Mouse (Mus musculus): Measurements from ENCODE around the gene Derl2.

Derl2 gene

DNA sequence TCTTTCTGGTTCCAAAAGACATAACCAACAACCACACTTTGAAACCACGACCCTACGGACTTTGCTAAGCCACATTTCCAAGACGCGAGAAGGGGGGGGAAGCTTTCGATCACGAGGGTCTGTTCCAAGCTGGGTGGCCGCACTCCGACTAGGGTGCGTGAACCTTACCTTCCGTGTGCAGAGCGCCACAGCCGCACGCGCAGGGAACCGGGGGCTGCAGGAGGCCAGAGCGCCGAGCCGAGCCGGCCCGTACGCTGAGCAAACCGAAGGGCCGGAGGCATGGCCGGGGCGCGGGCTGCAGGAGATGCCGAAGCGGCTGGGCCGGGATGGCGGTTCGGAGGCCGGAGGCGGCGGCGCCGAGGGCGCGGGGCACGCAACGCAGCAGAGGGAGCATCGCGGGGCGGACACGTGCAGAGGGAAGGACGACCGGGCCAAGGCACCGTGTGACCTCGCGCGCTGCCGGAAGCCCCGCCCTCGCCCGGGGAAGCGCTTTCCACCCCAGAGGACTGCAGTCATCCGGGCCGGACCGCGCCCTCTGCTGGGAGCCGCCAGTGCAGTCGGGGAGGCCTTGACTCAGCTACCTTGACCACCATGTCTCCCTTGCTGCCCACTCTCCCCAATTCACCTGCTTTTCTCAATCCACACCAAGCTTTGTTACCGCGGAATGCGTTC lies 36.9 kb downstream of the Derl2 start, which contains the start of gene C1qbp:
TSS of gene C1qbp (minus strand) at position 470 of the 672 bp plus-strand sequence.
- peak; percentile 93 for DNase-seq (ENCODE audit: extremely low read depth, insufficient read length, low spot score)

DNA sequence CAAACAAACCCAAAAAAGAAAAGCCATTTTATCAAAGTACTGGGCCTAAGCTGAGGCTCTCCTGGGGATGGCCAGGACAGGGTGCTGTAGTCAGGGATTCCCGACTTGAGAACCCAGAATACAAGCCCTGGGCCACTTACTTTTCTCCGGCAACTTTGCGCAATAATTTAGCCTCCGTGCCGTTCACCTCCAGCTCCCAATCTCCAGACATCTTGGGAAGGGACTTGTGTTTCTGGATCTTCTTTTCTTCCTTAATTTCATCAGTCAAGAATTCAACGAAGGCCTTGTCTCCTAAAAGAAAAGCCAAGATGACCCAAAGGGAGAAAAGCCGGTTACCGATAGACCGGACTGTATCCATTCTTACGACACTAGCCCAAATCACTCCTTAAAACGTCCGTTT lies 37.6 kb downstream of the Derl2 start:
- DNase-seq (ENCODE audit: extremely low read depth, insufficient read length, low spot score) = no peak

- no peak for DNase-seq (ENCODE audit: extremely low read depth, insufficient read length, low spot score)
These were observed 38.7 kb downstream of the Derl2 start for GRCm38 (mm10) chr11:70980751-70981510.

GRCm38 (mm10) chr11:70980232-70980631 lies 39.4 kb downstream of the Derl2 start:
- DNase-seq (ENCODE audit: extremely low read depth, insufficient read length, low spot score) = no peak

DNA sequence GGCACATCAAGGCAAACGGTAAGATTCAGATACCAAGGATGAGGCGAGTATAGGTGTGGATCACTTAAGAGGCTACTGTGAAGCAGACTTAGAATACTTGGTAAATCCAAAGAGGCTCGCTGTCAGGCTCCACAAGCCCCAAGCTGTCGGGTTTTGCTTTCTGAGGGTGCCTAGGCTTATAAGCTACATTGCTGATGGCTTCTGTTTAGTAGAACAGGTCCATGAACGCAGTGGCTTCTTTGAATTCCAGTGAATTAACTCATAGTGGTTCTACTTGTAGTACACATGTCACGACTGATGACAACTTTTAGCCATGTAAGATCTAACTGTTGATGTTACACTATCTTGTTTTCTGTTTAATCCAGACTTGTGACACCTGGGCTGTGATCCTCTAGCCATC lies 42.3 kb downstream of the Derl2 start:
- no peak for DNase-seq (ENCODE audit: extremely low read depth, insufficient read length, low spot score)

DNA sequence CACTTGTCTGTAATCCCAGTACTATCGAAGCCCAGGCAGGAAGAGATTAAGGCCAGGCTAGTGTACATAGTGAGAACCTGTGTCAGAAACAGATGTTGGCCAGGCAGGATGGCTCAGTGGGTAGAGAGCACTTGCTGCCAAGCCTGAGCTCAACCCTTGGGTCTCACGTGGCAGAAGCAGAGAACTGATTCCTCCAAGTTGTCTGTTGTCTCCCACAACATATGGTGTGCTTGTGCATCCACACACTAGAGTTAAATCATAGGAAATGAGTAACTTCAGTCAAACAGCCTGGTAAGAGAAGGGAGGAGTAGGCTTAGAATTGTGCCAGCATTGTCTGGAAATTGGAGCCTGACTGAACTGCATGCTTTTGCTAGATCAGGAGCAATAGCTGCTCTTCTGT lies 44.4 kb downstream of the Derl2 start:
- DNase-seq (ENCODE audit: extremely low read depth, insufficient read length, low spot score) = no peak

- no peak for DNase-seq (ENCODE audit: extremely low read depth, insufficient read length, low spot score)
These were observed 45.7 kb downstream of the Derl2 start for GRCm38 (mm10) chr11:70973947-70974346.

DNA sequence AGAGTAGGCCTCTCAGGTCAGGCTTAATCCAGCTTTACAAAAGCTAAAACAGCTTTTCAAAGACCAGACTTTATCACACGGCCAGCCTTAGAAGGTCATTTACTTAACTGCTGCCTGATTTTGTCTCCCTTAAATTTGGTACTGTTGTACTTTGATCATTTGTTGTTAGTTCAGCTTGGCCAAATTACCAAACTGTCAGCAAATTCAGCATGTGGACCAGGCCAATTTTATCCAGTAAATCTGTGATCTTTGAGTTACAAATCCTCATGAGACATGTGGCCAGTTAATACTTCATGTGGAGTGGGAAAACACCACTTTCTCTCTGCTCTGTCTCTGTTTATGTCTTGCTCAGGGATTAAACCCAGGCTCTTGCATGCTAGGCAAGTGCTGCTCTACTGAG lies 47.1 kb downstream of the Derl2 start:
- no peak for DNase-seq (ENCODE audit: extremely low read depth, insufficient read length, low spot score)

DNA sequence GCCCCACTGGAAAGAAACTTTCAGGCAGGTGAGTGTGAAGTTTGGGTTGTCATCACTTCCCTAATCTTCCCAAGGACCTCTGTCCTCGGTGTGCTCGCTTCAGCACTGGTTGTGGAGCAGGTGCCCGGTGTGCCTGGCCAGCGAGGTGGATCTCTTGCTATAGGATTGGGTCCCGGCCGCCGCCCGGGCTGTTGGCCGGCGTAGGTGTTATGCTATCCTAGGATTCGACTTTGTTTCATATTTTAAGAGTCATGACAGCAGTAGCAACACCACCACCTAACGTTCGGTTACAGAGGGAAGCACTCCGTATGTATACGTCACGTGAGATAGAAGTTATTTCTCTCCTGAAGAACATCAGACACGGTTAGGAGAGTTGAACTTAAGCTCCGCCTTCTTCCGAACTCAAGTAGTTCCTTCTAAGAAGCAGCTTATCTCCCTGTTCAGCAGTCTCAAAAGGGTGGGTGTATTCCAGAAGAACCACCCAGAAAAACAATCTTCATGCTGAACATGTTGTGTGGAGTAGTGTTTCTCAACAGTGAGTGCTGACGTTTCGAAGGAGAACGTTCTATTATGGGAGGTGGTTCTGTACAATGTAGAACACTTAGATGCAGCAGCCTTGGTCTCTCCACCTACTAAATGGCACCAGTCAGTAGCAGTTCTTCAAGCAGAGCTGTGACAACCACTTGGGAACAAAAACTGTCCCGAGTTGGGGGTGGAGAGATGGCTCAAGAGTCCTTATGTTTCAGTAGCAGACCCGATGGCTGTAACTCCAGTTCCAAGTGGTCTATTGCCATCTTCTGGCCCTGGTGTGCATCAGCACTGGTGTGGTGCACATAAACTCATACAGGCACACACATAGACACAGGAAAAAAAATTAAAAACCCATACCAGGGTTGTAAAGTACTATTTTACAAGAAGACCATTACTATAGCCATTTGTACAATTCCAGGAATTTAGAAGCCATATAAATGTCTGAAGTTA lies 48.8 kb downstream of the Derl2 start:
- DNase-seq (ENCODE audit: extremely low read depth, insufficient read length, low spot score) = peak; percentile 75

GRCm38 (mm10) chr11:70969821-70970559 lies 49.7 kb downstream of the Derl2 start, which contains the start of the genes Nup88 and Rpain:
Nup88 (minus strand) TSS chr11:70969973.
Rpain (plus strand) TSS chr11:70970213.
- DNase-seq (ENCODE audit: extremely low read depth, insufficient read length, low spot score) = peak; percentile 95

DNA sequence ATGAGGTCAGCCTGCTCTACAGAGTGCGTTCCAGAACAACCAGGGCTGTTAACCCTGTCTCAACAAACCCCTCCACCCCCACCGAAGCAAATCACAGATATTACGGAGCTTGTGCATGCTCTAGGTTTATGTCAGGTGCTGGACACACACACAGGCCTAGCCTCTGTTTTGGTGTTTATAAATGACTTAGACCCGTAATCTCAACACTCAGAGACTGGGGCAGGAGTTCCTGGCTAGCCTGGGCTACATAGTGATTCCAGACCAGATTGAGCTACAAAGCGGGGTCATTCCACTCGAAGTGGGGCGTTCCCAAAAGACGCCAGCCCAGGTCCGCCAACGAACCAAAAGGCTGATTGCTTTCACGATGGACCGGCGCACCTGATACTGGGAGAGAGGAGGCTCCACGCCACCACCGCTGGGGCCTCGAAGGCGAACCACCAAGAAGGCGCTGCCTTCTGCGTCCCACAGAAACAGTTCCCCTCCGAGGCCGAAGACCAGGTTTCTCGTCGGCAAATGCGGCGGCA lies 50.3 kb downstream of the Derl2 start:
- no peak for DNase-seq (ENCODE audit: extremely low read depth, insufficient read length, low spot score)

DNA sequence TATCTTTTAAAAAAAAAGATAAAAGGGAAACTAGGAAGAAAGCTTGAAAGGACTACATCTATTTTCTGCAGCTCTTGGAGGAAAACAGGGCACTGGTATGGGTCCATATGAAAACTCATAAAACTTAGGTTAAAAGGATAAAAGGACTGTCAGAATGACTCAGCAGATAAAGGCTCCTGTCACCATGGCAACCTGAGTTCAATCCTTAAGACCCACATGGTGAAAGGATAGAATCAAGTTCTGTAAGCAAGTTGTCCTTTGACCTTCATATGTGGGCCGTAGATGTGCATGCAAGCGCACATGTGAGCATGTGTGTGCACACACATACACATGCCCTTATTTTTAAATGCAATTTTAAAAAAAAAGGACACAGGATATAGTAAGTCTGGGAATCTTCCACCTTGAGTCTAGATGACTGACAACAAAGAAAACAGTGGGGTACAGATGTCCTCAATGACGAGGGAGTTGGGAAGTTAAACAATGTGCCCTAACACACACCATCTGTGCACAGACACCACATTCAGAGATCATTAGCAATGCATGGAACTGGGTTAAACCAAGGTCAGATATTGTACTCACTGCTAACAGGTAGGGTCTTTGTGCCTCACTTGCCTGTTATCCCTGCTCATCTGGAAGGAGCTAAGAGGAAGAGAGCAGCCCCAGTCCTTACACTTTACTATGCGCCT lies 55.3 kb downstream of the Derl2 start:
- DNase-seq (ENCODE audit: extremely low read depth, insufficient read length, low spot score) = no peak

- no peak for DNase-seq (ENCODE audit: extremely low read depth, insufficient read length, low spot score)
These were observed 58.7 kb downstream of the Derl2 start for GRCm38 (mm10) chr11:70960786-70961554.
